Mouse (Mus musculus) limb, embryonic 15.5 days (tissue): ENCODE measurements around the gene Rnf167. TPM values are rescaled to one million over a fixed set of nuclear protein-coding genes. Genes with fewer than 3 reads are reported as not detected.

Experiments used
- ATAC-seq: fragments of 200-750 bp; cut with Nextera tagmentation; 2 replicates; pipeline ENCODE4 v1.8.0; 2017; ENCODE audit warnings: low read depth, moderate TSS enrichment; ENCODE audit not compliant: insufficient number of reproducible peaks, low FRiP score, low TSS enrichment
- H3K27ac ChIP-seq: fragments of 300-500 bp; sonication (generic); 2 replicates; pipeline ENCODE4 v1.5.1; 2015; ENCODE audit warnings: moderate library complexity, mild to moderate bottlenecking, inconsistent platforms
- H3K27me3 ChIP-seq: fragments of 300-500 bp; sonication (generic); 2 replicates; pipeline ENCODE4 v1.6.1; 2015; ENCODE audit warnings: inconsistent platforms
- H3K36me3 ChIP-seq: fragments of 300-500 bp; sonication (generic); 2 replicates; pipeline ENCODE4 v1.6.1; 2015; ENCODE audit warnings: inconsistent platforms
- H3K4me1 ChIP-seq: fragments of 300-500 bp; sonication (generic); 2 replicates; pipeline ENCODE4 v1.6.1; 2015; ENCODE audit warnings: inconsistent platforms
- H3K4me2 ChIP-seq: fragments of 300-500 bp; sonication (generic); 2 replicates; pipeline ENCODE4 v1.6.1; 2015; ENCODE audit warnings: mild to moderate bottlenecking, inconsistent platforms
- H3K4me3 ChIP-seq: fragments of 300-500 bp; sonication (generic); 2 replicates; pipeline ENCODE4 v1.5.1; 2015; ENCODE audit warnings: mild to moderate bottlenecking, inconsistent platforms
- H3K9ac ChIP-seq: fragments of 300-500 bp; sonication (generic); 2 replicates; pipeline ENCODE4 v1.6.1; 2015; ENCODE audit warnings: inconsistent platforms
- H3K9me3 ChIP-seq: fragments of 300-500 bp; sonication (generic); 2 replicates; pipeline ENCODE4 v1.6.1; 2016; ENCODE audit warnings: inconsistent platforms
- whole genome bisulfite sequencing: fragments of 180-500 bp; shearing (Covaris S2); methylation state at CpG from one replicate; pipeline ENCODE4 v1.1.7; 2015; 5-methylcytosine and 5-hydroxymethylcytosine counted together
- polyA plus RNA-seq: library from polyadenylated mRNA; unstranded; fragments of >200 nt; fragmentation: Nextera tagmentation; extraction: Ambion mirVana; gene quantifications from 2 replicates; pipeline ENCODE4 v1.2.1, GENCODE M21; 2015

Rnf167 gene
- polyA plus RNA-seq, 1 experiment from 2014 or later = 124 TPM

DNA sequence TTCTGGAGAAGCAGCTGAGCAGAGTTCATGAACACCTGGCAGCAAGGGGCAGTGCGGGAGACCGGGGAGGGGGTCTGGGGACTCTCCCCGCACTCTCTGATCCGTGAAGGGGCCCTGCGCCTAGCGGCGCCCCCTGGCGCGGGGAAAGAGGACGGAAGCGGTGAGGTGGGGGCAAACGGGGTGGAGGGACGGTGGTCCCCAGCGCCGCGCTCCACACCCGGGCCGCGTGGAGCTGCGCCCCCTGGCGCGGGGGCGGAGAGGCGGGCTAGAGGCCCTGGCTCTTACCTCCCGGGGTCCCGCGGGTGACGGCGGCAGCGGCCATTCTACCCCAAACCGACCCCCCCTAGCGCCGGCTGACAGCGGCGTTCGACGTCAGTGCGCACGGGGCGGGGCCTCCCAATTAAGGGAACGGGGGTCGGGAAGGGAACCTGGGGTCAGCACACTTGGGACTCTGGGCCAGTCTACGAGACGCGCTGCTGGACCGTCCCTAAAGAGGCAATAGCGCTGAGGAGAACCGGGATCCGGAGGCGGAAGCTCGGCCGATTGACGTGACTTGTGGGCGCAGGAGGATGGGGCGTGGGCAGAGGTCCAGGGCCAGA lies 40.7 kb downstream of the Rnf167 start, which contains the start of gene Camta2:
Camta2 (minus strand) TSS at position 505 of the 599 bp plus-strand sequence.
- Histone ChIP-seq H3K4me3 (peak within 1 kb of the TSS; percentile 68), H3K4me1 (peaks cover 23% of the 10 kb centered on the region), H3K36me3 (peaks cover 29% of the 10 kb centered on the region), H3K9ac (peak within 1 kb of the TSS; percentile 73), H3K27ac (peak within 1 kb of the TSS; percentile 90), H3K9me3 (no peaks in the 10 kb centered on the region), H3K4me2 (peak within 1 kb of the TSS; percentile 77), H3K27me3 (no peaks in the 10 kb centered on the region)
- ATAC-seq = peak; percentile 74; the same call in 1 of the 2 replicates
- WGBS = under 1% methylated on average over 53 of the region's 55 CpGs

DNA sequence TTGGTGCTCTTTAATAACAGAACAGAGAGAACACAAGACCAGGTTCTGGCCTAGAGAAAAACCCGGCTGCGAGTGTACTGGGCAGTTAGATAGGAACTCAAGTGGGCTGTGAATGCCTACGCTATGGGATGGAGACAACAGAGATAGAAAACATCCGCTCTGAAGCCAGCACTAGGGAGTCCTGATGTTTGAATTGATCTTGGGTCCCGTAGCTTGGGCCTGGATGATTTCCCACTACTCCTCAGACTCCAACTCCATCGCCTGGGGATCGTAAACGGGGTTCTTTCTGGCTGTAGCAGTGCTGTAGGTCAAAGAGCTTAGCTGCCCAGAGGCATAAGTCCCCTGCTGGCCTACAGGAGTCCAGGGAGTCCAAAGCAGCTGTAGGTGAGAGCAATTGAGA lies 41.3 kb downstream of the Rnf167 start:
- Histone ChIP-seq H3K9ac (peak overlapping the region; percentile 73; the same call in 1 of the 2 replicates), H3K27ac (peak overlapping the region; percentile 90), H3K27me3 (no peaks in the 10 kb centered on the region), H3K9me3 (no peaks in the 10 kb centered on the region), H3K36me3 (peaks cover 22% of the 10 kb centered on the region), H3K4me3 (peak overlapping the region; percentile 68), H3K4me1 (peaks cover 23% of the 10 kb centered on the region), H3K4me2 (peak overlapping the region; percentile 77)
- WGBS = 17% methylated on average over 8 of the region's 8 CpGs
- no peak for ATAC-seq

DNA sequence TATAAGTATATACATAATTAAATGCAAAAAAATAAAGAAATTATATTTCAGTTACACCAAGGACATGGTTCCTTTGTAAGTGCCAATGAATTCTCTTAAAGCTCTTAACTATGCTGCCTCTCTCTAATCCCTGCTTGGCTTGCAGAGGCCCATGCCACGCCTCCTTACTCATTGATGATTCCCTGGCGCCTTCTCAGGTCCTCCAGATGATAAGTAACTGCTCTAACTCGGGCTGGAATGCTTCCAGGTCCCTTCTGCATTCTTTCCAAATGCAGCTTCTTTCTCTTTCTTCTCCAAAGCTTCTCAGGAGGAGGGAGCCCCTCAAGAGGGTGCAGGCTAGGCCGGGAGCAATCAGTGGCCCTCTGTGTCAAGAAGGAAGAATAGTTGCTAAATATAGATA lies 42.5 kb downstream of the Rnf167 start:
- no peak for ATAC-seq
- Histone ChIP-seq H3K36me3 (peaks cover 10% of the 10 kb centered on the region), H3K9ac (no peak overlapping the region), H3K27ac (no peak overlapping the region), H3K27me3 (no peaks in the 10 kb centered on the region), H3K4me2 (no peak overlapping the region), H3K4me3 (no peak overlapping the region), H3K4me1 (peaks cover 23% of the 10 kb centered on the region), H3K9me3 (no peaks in the 10 kb centered on the region)
- 57% methylated on average over 4 of the region's 4 CpGs for WGBS

DNA sequence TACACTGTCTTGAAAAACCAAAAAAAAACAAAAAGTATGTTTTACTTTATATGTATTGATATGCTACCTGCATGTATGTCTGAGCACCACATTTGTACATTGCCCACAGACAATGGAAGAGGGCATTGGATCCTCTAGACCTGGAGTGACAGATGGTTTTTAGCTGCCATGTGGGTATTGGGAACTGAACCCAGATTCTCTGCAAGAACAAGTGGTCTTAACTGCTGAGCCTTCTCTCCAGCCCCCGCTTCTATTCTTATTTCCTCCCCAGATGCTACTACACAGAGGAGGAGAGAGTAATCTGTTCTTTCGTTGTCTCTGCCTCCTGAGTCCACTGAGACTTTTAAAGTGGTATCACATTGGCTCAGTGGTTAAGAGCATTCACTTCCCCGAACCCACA lies 46.5 kb downstream of the Rnf167 start:
- H3K27me3 ChIP-seq = no peaks in the 10 kb centered on the region
- H3K27ac ChIP-seq = no peak overlapping the region
- no peaks in the 10 kb centered on the region for H3K36me3 ChIP-seq
- H3K4me3 ChIP-seq = no peak overlapping the region
- H3K9me3 ChIP-seq = no peaks in the 10 kb centered on the region
- no peak overlapping the region for H3K9ac ChIP-seq
- H3K4me1 ChIP-seq = peaks cover 6% of the 10 kb centered on the region
- ATAC-seq = no peak
- no peak overlapping the region for H3K4me2 ChIP-seq
- 69% methylated on average over 3 of the region's 3 CpGs for WGBS

DNA sequence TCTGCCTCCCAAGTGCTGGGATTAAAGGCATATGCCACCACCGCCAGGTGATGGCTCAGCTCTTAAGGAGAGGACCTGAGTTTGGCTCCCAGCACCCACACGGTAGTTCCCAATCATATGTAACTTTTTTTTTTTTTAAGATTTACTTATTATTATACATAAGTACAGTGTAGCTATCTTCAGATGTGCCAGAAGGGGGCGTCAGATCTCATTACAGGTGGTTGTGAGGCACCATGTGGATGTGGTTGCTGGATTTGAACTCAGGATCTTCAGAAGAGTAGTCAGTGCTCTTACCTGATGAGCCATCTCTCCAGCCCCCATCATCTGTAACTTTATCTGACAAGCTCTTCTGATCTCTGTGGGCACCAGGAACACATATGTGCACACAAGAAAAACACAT lies 50.3 kb downstream of the Rnf167 start:
- Histone ChIP-seq H3K27ac (no peak overlapping the region), H3K4me2 (no peak overlapping the region), H3K9me3 (no peaks in the 10 kb centered on the region), H3K36me3 (no peaks in the 10 kb centered on the region), H3K9ac (no peak overlapping the region), H3K4me1 (peaks cover 18% of the 10 kb centered on the region), H3K4me3 (no peak overlapping the region), H3K27me3 (no peaks in the 10 kb centered on the region)
- WGBS = 72% methylated on average over 3 of the region's 3 CpGs
- ATAC-seq = no peak

DNA sequence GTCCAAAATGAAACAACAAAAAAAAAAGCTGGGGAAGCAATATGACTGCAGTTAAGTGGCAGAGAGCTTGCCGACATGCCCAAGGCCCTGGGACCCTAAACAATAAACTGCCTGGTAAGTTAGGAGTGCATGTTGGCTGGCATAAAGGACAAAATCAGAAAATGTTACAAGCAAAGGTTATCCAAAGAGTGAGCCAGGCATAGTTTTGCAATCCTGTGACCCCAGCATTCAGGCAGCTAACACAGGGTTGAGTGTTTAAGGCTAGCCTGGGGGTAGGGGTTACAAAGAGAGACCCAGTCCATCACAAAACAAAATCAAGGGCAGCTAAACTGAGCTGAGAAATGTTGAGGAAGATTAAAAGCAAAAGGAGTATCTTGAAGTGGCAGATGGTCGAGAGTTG lies 52.0 kb downstream of the Rnf167 start:
- Histone ChIP-seq H3K9me3 (no peaks in the 10 kb centered on the region), H3K4me3 (no peak overlapping the region), H3K4me1 (peaks cover 29% of the 10 kb centered on the region), H3K27me3 (no peaks in the 10 kb centered on the region), H3K36me3 (peaks cover 10% of the 10 kb centered on the region), H3K4me2 (no peak overlapping the region), H3K9ac (no peak overlapping the region), H3K27ac (no peak overlapping the region)
- no peak for ATAC-seq
- 70% methylated on average over 2 of the region's 2 CpGs for WGBS

DNA sequence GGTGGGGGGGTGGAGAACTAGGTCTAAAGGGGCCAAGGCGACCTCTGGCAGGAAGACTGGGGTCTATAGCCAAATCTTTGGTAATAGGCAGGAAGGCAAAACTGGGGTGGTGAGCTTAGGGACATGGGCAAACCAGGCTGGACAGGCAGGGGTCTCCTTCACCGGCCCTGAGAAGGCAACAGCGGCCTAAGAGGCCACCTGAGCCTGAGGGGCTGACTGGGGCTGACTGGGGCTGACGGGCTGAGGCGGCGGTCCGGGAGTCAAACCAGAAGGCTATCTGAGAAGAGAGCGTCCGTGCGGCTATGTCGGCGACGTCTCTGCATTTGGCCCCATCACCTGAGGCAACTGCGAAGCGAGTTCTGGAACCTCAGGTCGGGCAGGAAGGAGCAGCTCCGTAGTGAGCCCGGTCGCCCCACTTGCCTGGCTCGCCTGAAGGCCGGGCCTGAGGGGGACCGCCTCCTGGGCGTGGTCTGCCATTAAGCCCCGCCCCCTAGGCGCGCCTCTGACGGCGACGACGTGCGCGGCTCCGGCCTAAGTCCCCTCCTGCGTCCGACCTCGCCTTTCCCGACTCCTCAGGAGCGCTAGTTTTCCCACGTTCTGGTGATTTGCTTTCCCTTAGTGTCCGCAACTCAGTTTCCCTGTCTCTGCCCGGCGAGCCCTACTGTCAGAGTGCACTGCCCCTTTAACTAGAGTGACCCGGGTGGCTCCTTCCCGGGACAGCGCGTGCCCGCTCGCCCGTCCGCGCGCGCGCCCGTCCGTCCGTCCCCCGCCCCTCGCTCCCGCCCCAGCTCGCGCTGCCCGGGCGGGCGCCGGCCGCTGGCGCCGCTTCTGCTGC lies 52.9 kb downstream of the Rnf167 start, which contains the start of the genes Inca1 and Kif1c:
Inca1 (minus strand) TSS at position 434 of the 835 bp plus-strand sequence.
Kif1c (plus strand) TSS at position 827 of the 835 bp plus-strand sequence.
- H3K27ac ChIP-seq = peak within 1 kb of the TSS; percentile 97
- no peaks in the 10 kb centered on the region for H3K9me3 ChIP-seq
- peak within 1 kb of the TSS; percentile 92 for H3K4me3 ChIP-seq
- H3K27me3 ChIP-seq = no peaks in the 10 kb centered on the region
- H3K36me3 ChIP-seq = peaks cover 19% of the 10 kb centered on the region
- ATAC-seq = peak; percentile 91
- H3K9ac ChIP-seq = peak within 1 kb of the TSS; percentile 93
- peak within 1 kb of the TSS; percentile 86 for H3K4me2 ChIP-seq
- H3K4me1 ChIP-seq = peaks cover 29% of the 10 kb centered on the region
- WGBS = under 1% methylated on average over 67 of the region's 69 CpGs

DNA sequence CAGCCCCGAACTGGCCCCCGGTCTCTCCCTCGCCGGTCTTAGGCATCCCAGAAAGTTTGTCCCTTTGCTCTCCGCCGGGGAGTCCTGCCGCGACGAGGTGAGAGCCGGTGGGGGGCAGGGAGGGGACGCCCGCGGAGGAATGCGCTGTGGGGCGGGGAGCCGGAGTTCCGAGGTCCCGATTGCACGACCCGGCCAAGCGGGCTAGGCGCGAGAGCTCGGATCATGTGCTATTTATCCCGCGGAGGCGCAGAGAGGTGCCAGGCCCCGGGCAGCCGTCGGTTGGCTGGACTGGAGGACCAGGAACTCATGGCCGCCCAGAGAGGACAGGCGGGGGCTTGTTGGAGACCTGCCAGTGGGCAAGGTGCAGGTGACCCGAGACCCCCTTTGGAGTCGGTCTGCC lies 53.6 kb downstream of the Rnf167 start:
- peaks cover 26% of the 10 kb centered on the region for H3K36me3 ChIP-seq
- H3K9me3 ChIP-seq = no peaks in the 10 kb centered on the region
- peak overlapping the region; percentile 93 for H3K9ac ChIP-seq
- peak overlapping the region; percentile 86 for H3K4me2 ChIP-seq
- peak; percentile 25 for ATAC-seq
- peak overlapping the region; percentile 97 for H3K27ac ChIP-seq
- peaks cover 29% of the 10 kb centered on the region for H3K4me1 ChIP-seq
- WGBS = under 1% methylated on average over 34 of the region's 34 CpGs
- peak overlapping the region; percentile 92 for H3K4me3 ChIP-seq
- H3K27me3 ChIP-seq = no peaks in the 10 kb centered on the region

Other genes with a start within 250 kb of the Rnf167 start
- 31.7 and 33.7 TPM in 2 replicates for gene Pelp1, start 237.2 kb upstream of the Rnf167 start, polyA plus RNA-seq
- gene Arrb2, start 214.6 kb upstream of the Rnf167 start, polyA plus RNA-seq = 19.6 and 22.2 TPM in 2 replicates
- 37.6 and 40.2 TPM in 2 replicates for gene Med11, start 195.3 kb upstream of the Rnf167 start, polyA plus RNA-seq
- gene Zmynd15, start 187.8 kb upstream of the Rnf167 start, polyA plus RNA-seq = 0.51 and 0.76 TPM in 2 replicates
- gene Cxcl16, start 187.3 kb upstream of the Rnf167 start, polyA plus RNA-seq = 5.3 and 6.8 TPM in 2 replicates
- 0.37 and 0.45 TPM in 2 replicates for gene Tm4sf5, start 142.0 kb upstream of the Rnf167 start, polyA plus RNA-seq
- 0.23 and 0.27 TPM in 2 replicates for gene Vmo1, start 132.6 kb upstream of the Rnf167 start, polyA plus RNA-seq
- 0.26 and 0.65 TPM in 2 replicates for gene Gltpd2, start 128.0 kb upstream of the Rnf167 start, polyA plus RNA-seq
- gene Psmb6, start 121.9 kb upstream of the Rnf167 start, polyA plus RNA-seq = 660 and 698 TPM in 2 replicates
- gene Gm40193, start 114.3 kb upstream of the Rnf167 start, polyA plus RNA-seq = not detected in 2 replicates
- 10.4 and 11.9 TPM in 2 replicates for gene Pld2, start 107.2 kb upstream of the Rnf167 start, polyA plus RNA-seq
- 14.1 TPM in 2 replicates for gene Mink1, start 84.4 kb upstream of the Rnf167 start, polyA plus RNA-seq
- not detected in 2 replicates for gene 4930544D05Rik, start 31.4 kb upstream of the Rnf167 start, polyA plus RNA-seq
- 0.41 TPM in 1 of 2 replicates, not detected in the other for gene Chrne, start 28.0 kb upstream of the Rnf167 start, polyA plus RNA-seq
- gene Gp1ba, start 8.1 kb upstream of the Rnf167 start, polyA plus RNA-seq = 0.26 and 0.29 TPM in 2 replicates
- 165 and 188 TPM in 2 replicates for gene Slc25a11, start 244 bp downstream of the Rnf167 start, polyA plus RNA-seq
- 1,605 and 1,679 TPM in 2 replicates for gene Pfn1, start 7.4 kb downstream of the Rnf167 start, polyA plus RNA-seq
- gene Eno3, start 10.0 kb downstream of the Rnf167 start, polyA plus RNA-seq = 71.5 and 252 TPM in 2 replicates
- gene Spag7, start 22.2 kb downstream of the Rnf167 start, polyA plus RNA-seq = 149 and 172 TPM in 2 replicates
- 12.9 and 14.8 TPM in 2 replicates for gene Camta2, start 40.9 kb downstream of the Rnf167 start, polyA plus RNA-seq
- gene Inca1, start 52.9 kb downstream of the Rnf167 start, polyA plus RNA-seq = 0.91 and 2.1 TPM in 2 replicates
- 4.3 and 5.3 TPM in 2 replicates for gene Kif1c, start 53.3 kb downstream of the Rnf167 start, polyA plus RNA-seq
- gene Zfp3, start 117.0 kb downstream of the Rnf167 start, polyA plus RNA-seq = 7.3 and 7.9 TPM in 2 replicates
- gene Scimp, start 165.4 kb downstream of the Rnf167 start, polyA plus RNA-seq = 0.27 TPM in 1 of 2 replicates, not detected in the other
- gene Rabep1, start 197.5 kb downstream of the Rnf167 start, polyA plus RNA-seq = 26.7 and 33.7 TPM in 2 replicates